Mouse (Mus musculus) inflammation-experienced regulatory T-cells (primary cell): Measurements from ENCODE around the gene Zfyve28. TPM values are rescaled to one million over a fixed set of nuclear protein-coding genes. Genes with fewer than 3 reads are reported as not detected.

Experiments
- polyA plus RNA-seq, 2 experiments: library from polyadenylated mRNA; unstranded; fragments of 100-300 nt; shearing (Covaris generic); gene quantifications; one replicate each; pipeline ENCODE4 v1.2.1; 2017

The Zfyve28 gene
- 1 to 10 TPM; 2.4 to 2.9 TPM for polyA plus RNA-seq

DNA sequence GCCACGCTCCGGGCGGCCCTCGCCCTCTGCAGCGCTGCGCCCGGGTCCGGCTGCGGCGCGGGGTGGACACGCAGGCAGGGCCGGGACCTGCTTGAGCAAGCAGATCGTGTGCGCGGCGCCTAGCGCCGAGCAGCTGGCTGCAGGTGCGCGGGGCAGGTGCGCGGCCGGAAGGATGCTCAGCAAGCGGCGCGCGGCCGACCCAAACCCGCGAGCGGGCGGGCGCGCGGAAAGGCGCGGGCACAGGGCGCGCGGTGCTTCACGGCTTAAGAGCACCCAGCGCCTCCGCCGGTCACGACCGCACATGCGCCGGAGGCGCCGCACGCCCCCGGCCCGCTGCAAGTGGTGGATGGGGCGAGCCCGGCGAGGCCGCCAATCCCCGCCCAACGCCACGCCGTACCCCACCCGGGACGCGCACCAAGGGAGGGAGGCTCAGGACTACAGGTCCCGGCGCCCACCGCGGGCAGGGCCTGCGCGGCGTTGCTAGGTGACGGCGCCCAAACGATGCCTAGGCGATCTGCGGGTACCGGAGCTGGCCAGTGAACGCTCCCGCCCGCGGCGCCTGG, at the start of gene Zfyve28, which contains the start of gene Cfap99:
Zfyve28 (minus strand) TSS at position 296 of the 563 bp plus-strand sequence.
Cfap99 (plus strand) TSS at position 447 of the 563 bp plus-strand sequence.

DNA sequence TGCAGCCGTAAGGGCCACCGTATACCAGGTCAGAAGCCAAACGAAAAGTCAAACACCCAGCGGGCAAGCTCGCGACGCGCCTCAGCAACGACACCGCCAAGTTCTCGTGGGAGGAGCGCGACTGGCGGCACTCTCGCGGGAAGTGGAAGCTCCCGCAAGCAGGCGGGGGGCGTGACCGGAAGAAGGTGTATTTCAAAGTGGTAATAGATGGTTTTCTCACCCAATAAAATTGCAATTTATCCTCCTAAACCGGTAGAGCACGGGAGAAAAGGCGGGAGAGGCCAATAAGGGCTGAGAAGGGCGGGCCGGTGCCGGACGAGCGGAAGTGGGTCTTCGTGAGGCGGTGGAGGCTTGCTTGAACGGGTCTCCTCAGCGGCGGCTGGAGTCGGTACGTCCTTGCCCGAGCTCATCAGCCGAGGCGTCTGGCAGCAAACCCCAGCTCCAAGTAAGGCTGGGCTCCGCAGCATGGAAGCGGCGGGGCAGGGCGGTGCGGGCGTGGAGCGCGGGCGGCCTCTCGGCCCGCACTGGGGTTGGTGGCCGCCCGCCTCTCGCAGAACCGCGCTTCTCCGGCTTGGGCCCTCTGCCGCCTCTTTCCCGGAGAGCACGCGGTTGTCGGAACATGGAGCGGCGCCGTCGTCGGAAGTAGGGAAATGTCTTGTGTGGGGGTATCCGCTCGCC, 48.0 kb upstream of the Zfyve28 start, which contains the start of gene Rnf4:
Rnf4 (plus strand) TSS at position 193 of the 678 bp plus-strand sequence.

DNA sequence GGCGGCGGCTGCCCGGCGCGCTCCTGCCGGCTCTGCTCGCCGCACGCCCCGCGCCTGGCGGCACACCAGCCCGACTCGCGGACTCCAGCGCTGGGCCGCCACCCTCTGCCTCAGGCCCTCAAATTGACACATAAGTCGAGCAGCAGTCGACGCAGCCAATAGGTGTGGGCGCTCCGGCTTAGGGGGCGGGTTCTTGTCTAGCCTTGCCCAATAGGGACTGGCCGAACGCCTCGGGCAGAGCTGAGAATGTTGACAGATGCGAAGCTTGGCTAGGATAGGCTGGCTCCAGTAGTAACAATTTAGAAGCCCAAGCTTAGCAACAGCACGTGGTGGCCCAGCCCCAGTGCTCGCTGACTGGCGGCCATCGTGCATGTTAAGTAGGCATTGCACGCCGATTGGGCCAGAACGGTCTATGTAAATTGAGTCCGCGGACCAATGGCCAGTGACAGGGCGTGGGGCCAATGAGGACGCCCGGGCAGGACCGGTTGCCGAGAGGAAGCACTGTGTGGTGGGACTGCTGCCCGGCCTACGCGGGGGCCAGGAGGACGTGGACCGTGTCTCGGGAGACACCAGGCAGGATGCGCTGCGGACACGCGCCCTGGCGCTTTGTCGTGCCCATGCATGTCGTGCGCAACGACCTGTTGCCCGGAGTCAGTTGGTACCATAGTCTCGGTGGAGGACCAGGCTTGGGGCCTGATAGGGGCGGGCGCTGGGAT, 100.5 kb downstream of the Zfyve28 start, which contains the start of gene Mxd4:
Mxd4 (minus strand) TSS at position 120 of the 716 bp plus-strand sequence.

DNA sequence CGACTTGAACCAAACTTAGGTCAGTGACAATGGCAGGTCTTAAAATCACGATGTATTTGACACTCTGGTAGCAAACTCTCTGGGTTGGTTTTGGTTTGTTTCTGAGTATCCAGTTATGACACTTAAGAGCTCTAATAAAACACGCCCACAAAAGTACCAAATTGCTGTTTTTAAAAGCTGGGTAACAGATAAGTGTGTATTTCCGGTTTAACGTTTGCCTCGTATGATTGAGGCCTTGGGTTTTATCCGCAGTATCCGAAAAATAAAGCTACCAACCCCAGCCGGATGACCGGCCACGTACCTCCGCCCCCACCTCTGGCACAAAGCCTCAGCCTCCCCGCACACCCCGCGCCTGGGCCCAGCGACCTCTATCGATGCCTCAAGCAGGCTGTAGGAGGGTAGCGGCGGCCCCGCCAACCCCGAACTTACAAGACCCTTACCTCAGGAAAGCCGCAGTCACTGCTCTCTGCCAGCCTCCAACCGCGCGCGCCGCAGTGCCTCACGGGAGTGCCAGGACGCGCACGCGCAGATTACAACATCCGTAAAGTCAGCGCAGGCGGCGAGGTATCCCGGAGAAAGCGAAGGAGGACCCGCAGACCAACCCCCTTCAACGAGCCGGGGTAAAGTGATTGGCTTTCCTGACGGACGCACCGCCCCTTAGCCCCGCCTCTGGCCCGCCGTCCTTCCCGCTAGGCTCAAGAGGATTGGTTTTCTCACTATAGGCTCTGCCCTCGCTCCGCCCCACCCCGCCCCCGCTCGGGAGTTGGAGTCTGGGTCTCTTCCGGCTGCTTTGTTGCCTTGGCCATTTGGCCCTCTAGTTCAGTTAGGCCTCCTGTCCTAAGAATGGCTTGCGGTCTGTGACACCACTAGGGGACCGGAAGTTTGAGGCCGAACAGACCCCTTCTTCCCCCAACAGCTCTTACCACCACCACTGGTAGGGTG, 119.0 kb downstream of the Zfyve28 start, which contains the start of the genes Poln and Haus3:
Poln (minus strand) TSS at position 499 of the 942 bp plus-strand sequence.
Haus3 (minus strand) TSS at position 578 of the 942 bp plus-strand sequence.

Other genes starting within 250 kb of the Zfyve28 start
- 1 to 10 TPM; 1.2 to 2.5 TPM for gene Poln, start 119.0 kb downstream of the Zfyve28 start, polyA plus RNA-seq
- gene Haus3, start 118.9 kb downstream of the Zfyve28 start, polyA plus RNA-seq, result 10 to 100 TPM; 72.8 to 76.0 TPM
- gene Mxd4, start 100.7 kb downstream of the Zfyve28 start, polyA plus RNA-seq, result 10 to 100 TPM; 57.2 to 84.6 TPM
- under 1 TPM in 1 of 2 experiments, not detected in 1; 0.31 TPM for gene Cfap99, start 151 bp upstream of the Zfyve28 start, polyA plus RNA-seq
- 100 to 1,000 TPM; 139 to 179 TPM for gene Rnf4, start 47.8 kb upstream of the Zfyve28 start, polyA plus RNA-seq
- 10 to 100 TPM; 15.3 to 19.3 TPM for gene Fam193a, start 81.5 kb upstream of the Zfyve28 start, polyA plus RNA-seq
- 10 to 100 TPM; 37.4 to 43.7 TPM for gene Tnip2, start 225.5 kb upstream of the Zfyve28 start, polyA plus RNA-seq
- gene Sh3bp2, start 237.4 kb upstream of the Zfyve28 start, polyA plus RNA-seq, result 10 to 100 TPM; 10.0 to 12.0 TPM